Mouse (Mus musculus) liver, adult 2 months (tissue): ENCODE measurements around the gene Faap20.

Source experiments
- CTCF ChIP-seq: fragments of 200-500 bp; IDR thresholded peaks from 2 replicates; pipeline ENCODE4 v1.5.1; 2011; ENCODE audit warnings: low read depth, low read length, control low read depth
- POLR2A ChIP-seq: fragments of 200-500 bp; IDR thresholded peaks from 2 replicates; pipeline ENCODE4 v1.6.1; 2011; ENCODE audit warnings: low read length, control low read depth; ENCODE audit not compliant: insufficient read depth; ENCODE audit errors: extremely low read depth

DNA sequence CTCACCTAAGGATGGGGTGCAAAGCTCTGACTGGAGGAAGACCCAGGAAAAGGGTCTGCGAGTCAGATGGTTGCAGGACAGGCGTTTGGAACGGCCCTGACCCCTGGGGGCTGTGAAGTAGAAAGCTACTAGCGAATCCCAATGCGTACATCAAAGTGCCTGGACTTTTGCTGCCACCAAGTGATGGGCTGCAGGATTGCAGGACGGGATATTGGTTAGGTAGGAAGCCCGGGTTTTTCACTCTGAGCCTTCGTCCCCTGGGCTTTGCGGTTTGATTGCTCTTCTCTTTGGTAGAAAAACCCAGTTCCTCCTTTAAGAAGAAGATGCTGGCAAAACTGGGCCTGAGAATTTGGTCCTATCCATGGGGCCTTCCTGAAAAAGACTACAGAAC, 350 bp upstream of the Faap20 start:
- TF ChIP-seq CTCF (peak; percentile 96), POLR2A (no peak)
